In the genomic region with DNA sequence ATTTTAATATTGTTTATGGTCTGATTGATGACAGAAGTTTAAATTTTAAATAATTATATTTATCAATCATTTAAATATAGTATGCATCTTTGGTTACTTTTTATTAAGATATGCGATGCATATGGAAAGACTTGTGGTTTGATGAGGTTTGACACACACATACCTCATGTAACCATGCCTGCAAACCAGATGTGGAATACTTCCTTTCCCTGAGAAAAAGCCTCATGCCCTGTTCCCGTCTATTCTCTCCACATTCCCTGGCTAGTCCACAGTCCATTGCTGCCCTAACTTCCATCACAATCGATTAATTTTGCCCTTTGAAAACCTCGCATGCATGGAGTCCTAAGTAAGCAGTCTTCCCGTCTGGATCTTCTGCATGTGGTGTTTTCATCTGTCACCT, we compare ENCODE assay signal across 45 mouse cellular contexts. TPM values are rescaled to one million over a fixed set of nuclear protein-coding genes. Genes with fewer than 3 reads are reported as not detected.
DNase-seq lines count a peak whose midpoint lies in the region; ATAC-seq and TF ChIP-seq lines count a peak whose summit lies in the region.
"Had no signal": no experiment of that assay in that cellular context is flagged by ENCODE, and none has a peak within 500 bp of the region (broad histone marks: within the 10 kb centered on the region; RNA-seq: fewer than 3 reads in every experiment).

No protein-coding gene starts in this region.

- peak; percentile 13 for DNase-seq in embryo, embryonic 11.5 days (ENCODE audit: low read depth, low spot score)
- DNase-seq in forelimb bud, embryonic 11.5 days (ENCODE audit: low read depth, low spot score), result peak; percentile 71
- peak; percentile 66 for DNase-seq in limb, embryonic 14.5 days (ENCODE audit: low spot score)
- DNase-seq in midbrain, embryonic 10.5 days (ENCODE audit: low spot score), result no peak
- no peak for DNase-seq in heart, postnatal 10 days
- no peak for DNase-seq in spleen, adult 18-20 months
- DNase-seq: adrenal gland, adult 2 months; adrenal gland, postnatal 36 days; cerebellum, adult 8-10 months; cerebellum, postnatal 36 days; heart, adult 2 months; kidney, adult 8-10 months; kidney, postnatal 4 days; layer of hippocampus, postnatal 36 days; liver, embryonic 13.5 days; lung, adult 18-20 months; lung, postnatal 10 days; thymus, adult 18-20 months; thymus, postnatal 25 days had no signal

- H3K27ac ChIP-seq in embryonic facial prominence, embryonic 13.5 days, result peak overlapping the region; percentile 16; the same call in 1 of the 2 replicates
- peak overlapping the region; percentile 56; the same call in 1 of the 2 replicates for H3K27ac ChIP-seq in limb, embryonic 14.5 days (replicated peaks; ENCODE audit: low read depth, low read length)
- no peak overlapping the region for H3K27ac ChIP-seq in midbrain, embryonic 10.5 days (replicated peaks)
- H3K27ac ChIP-seq: heart, adult 2 months; hindbrain, embryonic 14.5 days; kidney, postnatal 0 days; limb, embryonic 12.5 days; liver, embryonic 13.5 days; macrophage; stomach, postnatal 0 days had no signal

- H3K4me1 ChIP-seq in embryonic facial prominence, embryonic 13.5 days, result peaks cover 8% of the 10 kb centered on the region
- 0 out of 2 replicates have a peak, but pooled peaks cover 5% of the 10 kb centered on the region for H3K4me1 ChIP-seq in limb, embryonic 14.5 days (ENCODE audit: control insufficient read depth, insufficient read depth, low read length)
- H3K4me1 ChIP-seq in midbrain, embryonic 10.5 days, result peaks cover 7% of the 10 kb centered on the region
- H3K4me1 ChIP-seq: heart, embryonic 12.5 days; liver, embryonic 13.5 days had no signal

- H3K4me3 ChIP-seq in embryonic facial prominence, embryonic 13.5 days, result no peak overlapping the region
- no peak overlapping the region for H3K4me3 ChIP-seq in limb, embryonic 14.5 days (replicated peaks; ENCODE audit: low read length)
- H3K4me3 ChIP-seq in midbrain, embryonic 10.5 days, result no peak overlapping the region
- H3K4me3 ChIP-seq: heart, adult 2 months; heart, embryonic 12.5 days; limb, embryonic 12.5 days; liver, embryonic 13.5 days had no signal

- 25% methylated on average over 5 of the region's 5 CpGs for WGBS in embryonic facial prominence, embryonic 13.5 days
- WGBS in limb, embryonic 14.5 days, result 34% methylated on average over 5 of the region's 5 CpGs
- WGBS in midbrain, embryonic 10.5 days, result 85% methylated on average over 5 of the region's 5 CpGs

- no peaks in the 10 kb centered on the region for H3K27me3 ChIP-seq in embryonic facial prominence, embryonic 13.5 days
- no peaks in the 10 kb centered on the region for H3K27me3 ChIP-seq in limb, embryonic 14.5 days (ENCODE audit: control insufficient read depth, insufficient read depth, low read length)
- no peaks in the 10 kb centered on the region for H3K27me3 ChIP-seq in midbrain, embryonic 10.5 days (ENCODE audit: low read depth, poor library complexity, severe bottlenecking)
- H3K27me3 ChIP-seq: CH12.LX; heart, embryonic 12.5 days; limb, embryonic 12.5 days; liver, embryonic 13.5 days had no signal

- ATAC-seq in embryonic facial prominence, embryonic 13.5 days (ENCODE audit: insufficient number of reproducible peaks, insufficient read depth, low FRiP score, low TSS enrichment, low read depth), result no peak
- no peak for ATAC-seq in limb, embryonic 14.5 days (ENCODE audit: low FRiP score, low read depth)
- ATAC-seq: activated CD4-positive, CD25-positive, alpha-beta regulatory T cell, adult 4 months; forebrain, embryonic 16.5 days; midbrain, embryonic 16.5 days had no signal

- no peak for TF ChIP-seq POLR2A in limb, embryonic 14.5 days (IDR thresholded peaks at IDR 0.05; ENCODE audit: borderline replicate concordance, extremely low read depth, insufficient read depth, insufficient read length)

- H3K9me3 ChIP-seq in embryonic facial prominence, embryonic 13.5 days, result no peaks in the 10 kb centered on the region
- no peaks in the 10 kb centered on the region for H3K9me3 ChIP-seq in limb, embryonic 14.5 days (ENCODE audit: control insufficient read depth, low read length)
- H3K9me3 ChIP-seq in midbrain, embryonic 10.5 days (replicated peaks), result no peaks in the 10 kb centered on the region
- H3K9me3 ChIP-seq: heart, embryonic 12.5 days; limb, embryonic 12.5 days; liver, embryonic 13.5 days had no signal

- intact Hi-C loops in heart, postnatal 10 days (cut with DNase I), result no loop called here

- no peaks in the 10 kb centered on the region for H3K36me3 ChIP-seq in embryonic facial prominence, embryonic 13.5 days
- H3K36me3 ChIP-seq in limb, embryonic 14.5 days (ENCODE audit: control insufficient read depth, insufficient read depth, low read length), result no peaks in the 10 kb centered on the region
- no peaks in the 10 kb centered on the region for H3K36me3 ChIP-seq in midbrain, embryonic 10.5 days
- H3K36me3 ChIP-seq: heart, embryonic 12.5 days; limb, embryonic 12.5 days; liver, embryonic 13.5 days had no signal

- H3K9ac ChIP-seq in embryonic facial prominence, embryonic 13.5 days, result no peak overlapping the region
- no peak overlapping the region for H3K9ac ChIP-seq in limb, embryonic 14.5 days (ENCODE audit: low read depth, low read length, severe bottlenecking)
- H3K9ac ChIP-seq: heart, embryonic 12.5 days; hindbrain, embryonic 14.5 days; limb, embryonic 12.5 days; liver, embryonic 13.5 days had no signal

- peak overlapping the region; percentile 39 for H3K4me2 ChIP-seq in embryonic facial prominence, embryonic 13.5 days
- H3K4me2 ChIP-seq in limb, embryonic 14.5 days (replicated peaks; ENCODE audit: low read depth, low read length, severe bottlenecking), result 0 out of 2 replicates have a peak overlapping the region, but pooled peaks have one; percentile 1
- H3K4me2 ChIP-seq: heart, embryonic 12.5 days; hindbrain, embryonic 14.5 days; limb, embryonic 12.5 days; liver, embryonic 13.5 days; midbrain, embryonic 11.5 days had no signal

RNA-seq across cellular contexts. Expression of gene Tas2r119, which starts 21.0 kb away (rescaled TPM):
- polyA plus RNA-seq in embryonic facial prominence, embryonic 13.5 days (2015; fragmentation: Nextera tagmentation; extraction: Ambion mirVana), result not detected in 2 replicates
- polyA plus RNA-seq in limb, embryonic 14.5 days (2012; rRNA removed), result 0.34 and 0.65 TPM in 2 replicates
- polyA plus RNA-seq in limb, embryonic 14.5 days (2014; fragmentation: Nextera tagmentation; extraction: Ambion mirVana), result not detected in 2 replicates
- not detected in 2 replicates for polyA plus RNA-seq in midbrain, embryonic 10.5 days (2016; fragmentation: Nextera tagmentation; extraction: Ambion mirVana)
- total RNA-seq in heart, postnatal 10 days (2021), result not detected
- total RNA-seq: adrenal gland, adult 2 months; adrenal gland, postnatal 36 days; CH12.LX; ES-E14; gastrocnemius, adult 8-10 months; gastrocnemius, postnatal 4 days; heart, adult 2 months; hematopoietic stem cell, adult 5-6 weeks; layer of hippocampus, adult 8-10 months; layer of hippocampus, postnatal 36 days; left cerebral cortex, postnatal 10 days; neutrophil, adult 5-6 weeks had no signal
- polyA plus RNA-seq: activated CD4-positive, CD25-positive, alpha-beta regulatory T cell, adult 4 months; adrenal gland, adult 2 months; brain, embryonic 14.5 days; C2C12; forebrain, embryonic 11.5 days; forebrain, embryonic 16.5 days; heart, adult 2 months; heart, embryonic 12.5 days; heart, postnatal 0 days; hindbrain, embryonic 14.5 days; intestine, embryonic 14.5 days; kidney, postnatal 0 days; limb, embryonic 12.5 days; liver, embryonic 13.5 days; macrophage; midbrain, embryonic 11.5 days; midbrain, embryonic 16.5 days; neural tube, embryonic 11.5 days; spleen, adult 2 months; stomach, postnatal 0 days had no signal

Comparison
In these comparisons a context has a peak if more than half of its experiments do, and no peak if none do; other contexts are left out.
1. DNase-seq: peak in embryo, embryonic 11.5 days (single experiment), forelimb bud, embryonic 11.5 days (single experiment) and limb, embryonic 14.5 days (single experiment); none in midbrain, embryonic 10.5 days (single experiment), heart, postnatal 10 days (0 of 2) and spleen, adult 18-20 months (0 of 2).